Mouse (Mus musculus) thymus, adult 2 months (tissue): ENCODE results near the gene Glp2r. TPM values are rescaled to one million over a fixed set of nuclear protein-coding genes. Genes with fewer than 3 reads are reported as not detected.

Experiments
- DNase-seq: peaks from one replicate; pipeline ENCODE4 v3.0.0; 2021
- H3K27ac ChIP-seq: fragments of 200-500 bp; 2 replicates; pipeline ENCODE4 v1.5.1; 2012; ENCODE audit warnings: low read length, control low read depth; ENCODE audit not compliant: control insufficient read depth, insufficient read depth
- H3K27me3 ChIP-seq: fragments of 200-500 bp; 2 replicates; pipeline ENCODE4 v1.6.1; 2012; ENCODE audit warnings: mild to moderate bottlenecking, low read length, moderate library complexity, mixed read lengths; ENCODE audit not compliant: control insufficient read depth, insufficient read depth
- H3K36me3 ChIP-seq: fragments of 200-500 bp; 2 replicates; pipeline ENCODE4 v1.6.1; 2012; ENCODE audit warnings: mild to moderate bottlenecking, low read length, moderate library complexity; ENCODE audit not compliant: control insufficient read depth, insufficient read depth
- H3K4me1 ChIP-seq: fragments of 200-500 bp; replicated peaks from 2 replicates; pipeline ENCODE4 v1.6.1; 2012; ENCODE audit warnings: low read length; ENCODE audit not compliant: control insufficient read depth, insufficient read depth
- H3K4me3 ChIP-seq: fragments of 200-500 bp; 2 replicates; pipeline ENCODE4 v1.5.1; 2012; ENCODE audit warnings: mild to moderate bottlenecking, low read length, control low read depth, moderate library complexity; ENCODE audit not compliant: control insufficient read depth, insufficient read depth
- CTCF ChIP-seq: fragments of 200-500 bp; IDR thresholded peaks from 2 replicates; pipeline ENCODE4 v1.5.1; 2012; ENCODE audit warnings: mild to moderate bottlenecking, control low read depth, low read length, moderate library complexity, borderline replicate concordance; ENCODE audit not compliant: control insufficient read depth, poor library complexity, insufficient read depth; ENCODE audit errors: extremely low read depth
- POLR2A ChIP-seq: fragments of 200-500 bp; IDR thresholded peaks from 2 replicates; pipeline ENCODE4 v1.6.1; 2012; ENCODE audit warnings: mild to moderate bottlenecking, low read length, control low read depth, moderate library complexity; ENCODE audit not compliant: control insufficient read depth, poor library complexity, insufficient read depth; ENCODE audit errors: extremely low read depth
- WGBS: fragments of 180-500 bp; shearing (Covaris S2); methylation state at CpG from one replicate; pipeline ENCODE4 v1.1.7; 2018; 5-methylcytosine and 5-hydroxymethylcytosine counted together
- polyA plus RNA-seq: library from polyadenylated mRNA; depleted of rRNA; stranded (reverse); fragments of >200 nt; gene quantifications from 2 replicates; pipeline ENCODE4 v1.2.3, GENCODE M21; 2012

Gene Glp2r
- polyA plus RNA-seq, 1 experiment = 0.04 TPM

GRCm38 (mm10) chr11:67656811-67657210 is 114.1 kb downstream of the Glp2r start:
- WGBS = 81% methylated on average over 9 of the region's 9 CpGs
- H3K36me3 ChIP-seq = no peaks in the 10 kb centered on the region
- no peak for DNase-seq
- no peaks in the 10 kb centered on the region for H3K27me3 ChIP-seq
- H3K4me1 ChIP-seq = no peaks in the 10 kb centered on the region
- H3K27ac ChIP-seq = no peak overlapping the region
- no peak overlapping the region for H3K4me3 ChIP-seq
- TF ChIP-seq CTCF = no peak
- TF ChIP-seq POLR2A = no peak

- no peak for DNase-seq
- no peaks in the 10 kb centered on the region for H3K36me3 ChIP-seq
- H3K27me3 ChIP-seq = no peaks in the 10 kb centered on the region
- H3K4me1 ChIP-seq = no peaks in the 10 kb centered on the region
- no peak overlapping the region for H3K27ac ChIP-seq
- no peak overlapping the region for H3K4me3 ChIP-seq
- 70% methylated on average over 7 of the region's 7 CpGs for WGBS
- no peak for TF ChIP-seq POLR2A
- TF ChIP-seq CTCF = no peak
Observed at GRCm38 (mm10) chr11:67656366-67656765, 114.6 kb downstream of the Glp2r start.

GRCm38 (mm10) chr11:67655236-67655959 is 115.6 kb downstream of the Glp2r start:
- Histone ChIP-seq H3K27me3 (no peaks in the 10 kb centered on the region), H3K4me1 (no peaks in the 10 kb centered on the region), H3K4me3 (no peak overlapping the region), H3K36me3 (no peaks in the 10 kb centered on the region), H3K27ac (no peak overlapping the region)
- 88% methylated on average over 17 of the region's 17 CpGs for WGBS
- TF ChIP-seq CTCF (no peak), POLR2A (no peak)
- DNase-seq = no peak

GRCm38 (mm10) chr11:67654514-67654913 is 116.4 kb downstream of the Glp2r start:
- H3K36me3 ChIP-seq = no peaks in the 10 kb centered on the region
- no peaks in the 10 kb centered on the region for H3K27me3 ChIP-seq
- DNase-seq = no peak
- H3K4me1 ChIP-seq = no peaks in the 10 kb centered on the region
- H3K27ac ChIP-seq = no peak overlapping the region
- H3K4me3 ChIP-seq = no peak overlapping the region
- WGBS = 96% methylated on average over 4 of the region's 4 CpGs
- TF ChIP-seq POLR2A (no peak), CTCF (no peak)

GRCm38 (mm10) chr11:67653521-67654090 is 117.3 kb downstream of the Glp2r start:
- DNase-seq = no peak
- WGBS = 92% methylated on average over 9 of the region's 9 CpGs
- Histone ChIP-seq H3K4me3 (no peak overlapping the region), H3K27ac (no peak overlapping the region), H3K36me3 (no peaks in the 10 kb centered on the region), H3K4me1 (no peaks in the 10 kb centered on the region), H3K27me3 (no peaks in the 10 kb centered on the region)
- TF ChIP-seq POLR2A (no peak), CTCF (no peak)

GRCm38 (mm10) chr11:67652893-67653255 is 118.1 kb downstream of the Glp2r start:
- TF ChIP-seq CTCF = no peak
- TF ChIP-seq POLR2A = no peak

More at GRCm38 (mm10) chr11:67652893-67653255, 118.1 kb downstream of the Glp2r start:
- no peak for DNase-seq
- H3K4me1 ChIP-seq = no peaks in the 10 kb centered on the region
- H3K36me3 ChIP-seq = no peaks in the 10 kb centered on the region
- 41% methylated on average over 6 of the region's 6 CpGs for WGBS
- no peak overlapping the region for H3K27ac ChIP-seq
- H3K27me3 ChIP-seq = no peaks in the 10 kb centered on the region
- H3K4me3 ChIP-seq = no peak overlapping the region
